Mouse (Mus musculus) CD4-positive, CD25-positive, alpha-beta regulatory T cell (primary cell): Measurements from ENCODE around the gene Scgb2b27. TPM values are rescaled to one million over a fixed set of nuclear protein-coding genes. Genes with fewer than 3 reads are reported as not detected.

ENCODE experiments used
- polyA plus RNA-seq: library from polyadenylated mRNA; unstranded; fragments of 100-300 nt; shearing (Covaris generic); gene quantifications from one replicate; pipeline ENCODE4 v1.2.1, GENCODE M21; 2017

The Scgb2b27 gene
- polyA plus RNA-seq, result not detected

GRCm38 (mm10) chr7:34013842-34014241 is at the start of gene Scgb2b27:
Scgb2b27 (minus strand) TSS chr7:34013942.

GRCm38 (mm10) chr7:34021183-34021582 is 7.4 kb upstream of the Scgb2b27 start, which contains the start of gene Scgb1b27:
Scgb1b27 (plus strand) TSS chr7:34021483.

Other genes starting within 250 kb of the Scgb2b27 start
- not detected for gene Scgb2b26, start 68.9 kb downstream of the Scgb2b27 start, polyA plus RNA-seq
- not detected for gene Scgb1b27, start 7.5 kb upstream of the Scgb2b27 start, polyA plus RNA-seq
- gene Scgb1b30, start 81.5 kb upstream of the Scgb2b27 start, polyA plus RNA-seq, result not detected
- gene Wtip, start 119.3 kb upstream of the Scgb2b27 start, polyA plus RNA-seq, result not detected
- 145 TPM for gene Uba2, start 155.7 kb upstream of the Scgb2b27 start, polyA plus RNA-seq
- 51.7 TPM for gene Pdcd2l, start 182.7 kb upstream of the Scgb2b27 start, polyA plus RNA-seq
- 266 TPM for gene Gpi1, start 216.4 kb upstream of the Scgb2b27 start, polyA plus RNA-seq
- 0.95 TPM for gene Gm6096, start 237.1 kb upstream of the Scgb2b27 start, polyA plus RNA-seq